Mouse (Mus musculus): ENCODE data around the gene Cog2. TPM values are rescaled to one million over a fixed set of nuclear protein-coding genes. Genes with fewer than 3 reads are reported as not detected.

The Cog2 gene
- total RNA-seq (2021), result 10 to 100 TPM; 13.5 to 18.1 TPM
- long read RNA-seq, experiment 1, transcript Cog2-201 (18 exons, 2,825 nt), result major isoform, 14 of 34 reads
- long read RNA-seq, experiment 1, partial matches to known transcripts, result 20 of 34 reads
- long read RNA-seq, experiment 1, other reads (novel, unspliced or antisense), result 0 of 34 reads
- long read RNA-seq, experiment 2, transcript Cog2-201 (18 exons, 2,825 nt), result major isoform, 12 of 34 reads
- long read RNA-seq, experiment 2, partial matches to known transcripts, result 20 of 34 reads
- long read RNA-seq, experiment 2, other reads (novel, unspliced or antisense), result 2 of 34 reads

DNA sequence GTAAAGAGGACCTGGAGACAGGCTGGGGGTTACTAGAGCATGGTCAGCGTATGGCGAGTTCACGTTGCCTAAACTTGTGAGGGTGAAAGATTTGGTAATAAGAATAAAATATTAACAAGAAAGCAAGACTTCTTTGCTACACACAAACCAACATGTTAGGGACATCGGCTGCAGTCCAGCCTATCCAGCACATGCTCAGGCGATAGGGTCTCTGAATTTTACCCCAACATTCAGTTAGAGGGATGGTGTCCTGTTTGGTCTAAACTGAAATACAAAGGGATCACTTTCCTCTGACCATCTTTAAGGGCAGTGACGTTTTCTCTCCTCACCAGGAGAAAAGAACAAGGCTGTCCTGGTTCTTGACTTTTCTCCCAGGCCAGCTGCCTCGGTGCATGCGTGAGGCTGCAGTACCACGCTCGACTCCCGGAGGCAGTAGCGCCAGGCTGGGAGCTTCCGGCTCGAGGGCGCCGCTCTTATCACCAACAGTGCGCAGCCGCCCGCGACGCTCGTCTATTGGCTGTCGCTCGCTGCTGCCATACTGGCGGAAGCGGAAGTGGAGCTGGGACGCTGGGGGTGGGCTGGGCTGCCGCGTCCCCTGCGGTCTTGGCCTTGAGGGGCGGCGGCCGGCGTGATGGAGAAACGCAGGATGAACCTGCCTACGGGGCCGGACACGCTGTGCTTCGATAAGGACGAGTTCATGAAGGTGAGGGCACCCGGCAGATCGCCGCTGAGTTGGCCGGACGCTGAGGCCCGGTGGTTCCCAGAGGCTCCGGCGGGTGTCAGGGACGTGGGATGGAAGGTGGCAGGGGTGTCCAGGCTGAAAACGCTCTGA is at the start of gene Cog2:
Cog2 (plus strand) TSS at position 519 of the 832 bp plus-strand sequence.
- peak; percentile 82 to 86 for DNase-seq
- intact Hi-C loops (cut with DNase I), result loop anchor here (5.0 kb wide), 1 partner anchor 52 kb away; no protein-coding TSS in a partner anchor

DNA sequence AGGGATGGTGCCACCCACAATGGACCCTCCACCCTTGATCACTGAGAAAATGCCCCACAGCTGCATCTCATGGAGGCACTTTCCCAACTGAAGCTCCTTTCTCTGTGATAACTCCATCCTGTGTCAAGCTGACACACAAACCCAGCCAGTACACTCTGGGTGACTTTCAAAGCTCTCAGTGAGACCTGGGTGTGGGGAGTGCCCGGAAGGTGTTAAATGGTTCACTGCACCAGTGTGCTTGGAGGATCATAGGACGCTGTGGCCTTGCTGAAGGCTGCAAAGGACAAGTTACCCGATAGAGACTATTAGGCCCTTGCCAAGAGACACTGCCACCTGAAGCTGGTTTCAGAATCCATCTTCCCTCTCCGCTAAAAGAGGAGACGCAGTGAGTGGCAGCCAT is 44.9 kb upstream of the Cog2 start:
- intact Hi-C loops (cut with DNase I), result no loop called here
- no peak for DNase-seq

DNA sequence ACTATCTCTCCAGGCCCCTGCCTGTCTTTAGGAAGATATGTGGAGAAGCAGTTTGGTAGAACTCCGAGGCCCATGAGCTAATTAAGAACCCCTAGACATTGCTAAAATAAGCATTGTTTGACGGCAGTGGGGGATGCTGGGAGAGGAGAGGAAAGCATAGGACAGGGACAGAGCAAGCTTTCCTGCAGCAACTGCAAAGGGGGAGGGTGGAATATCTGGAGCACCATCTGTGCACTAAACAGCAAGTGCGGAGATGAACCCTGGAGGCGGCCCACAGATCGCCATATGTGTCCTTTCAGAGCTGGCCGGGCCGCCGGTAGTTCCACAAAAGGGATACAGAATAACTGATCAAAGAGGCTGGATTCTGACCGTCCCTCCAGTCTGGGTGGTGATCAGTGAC is 43.9 kb upstream of the Cog2 start:
- intact Hi-C loops (cut with DNase I), result no loop called here
- no peak for DNase-seq

DNA sequence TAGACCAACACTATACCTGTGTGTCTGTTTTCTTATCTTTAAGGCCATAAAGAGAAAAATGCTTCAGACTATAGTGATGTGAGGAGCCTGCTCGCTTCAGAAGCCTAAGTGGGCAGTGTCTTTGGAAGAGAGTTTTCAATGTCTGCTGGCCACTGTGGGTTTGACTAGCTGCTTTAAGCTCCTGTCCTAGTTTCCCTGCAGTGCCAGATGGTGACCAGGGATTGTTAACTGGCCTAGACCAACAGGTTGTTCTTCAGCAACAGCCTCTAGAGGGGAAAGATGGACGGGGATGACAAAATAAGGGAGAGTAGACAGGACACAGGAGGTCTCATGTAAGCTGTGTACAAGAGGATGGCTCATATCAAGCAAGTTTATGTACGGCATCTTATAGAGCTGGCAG is 41.3 kb upstream of the Cog2 start:
- intact Hi-C loops (cut with DNase I), result no loop called here
- DNase-seq, result no peak

DNA sequence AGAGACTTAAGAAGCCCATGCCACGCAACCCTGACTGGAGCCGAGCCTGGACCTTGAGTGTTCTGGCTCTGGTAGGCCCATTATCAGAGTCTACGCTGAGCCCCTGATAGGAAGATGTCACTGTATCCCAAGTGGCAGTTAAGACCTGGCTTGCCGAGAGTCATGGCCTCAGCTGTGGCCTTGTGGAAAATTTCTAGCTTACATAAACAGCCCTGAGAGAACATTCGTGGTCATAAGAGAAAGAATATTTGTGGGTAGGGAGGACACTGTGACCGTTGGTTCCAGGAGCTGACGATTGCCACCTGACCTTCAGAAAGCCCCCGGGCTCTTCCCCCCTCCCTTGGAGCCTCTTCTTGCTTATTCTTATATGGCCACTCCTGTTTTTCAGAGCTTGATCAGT is 40.2 kb upstream of the Cog2 start:
- intact Hi-C loops (cut with DNase I), result no loop called here
- no peak for DNase-seq

DNA sequence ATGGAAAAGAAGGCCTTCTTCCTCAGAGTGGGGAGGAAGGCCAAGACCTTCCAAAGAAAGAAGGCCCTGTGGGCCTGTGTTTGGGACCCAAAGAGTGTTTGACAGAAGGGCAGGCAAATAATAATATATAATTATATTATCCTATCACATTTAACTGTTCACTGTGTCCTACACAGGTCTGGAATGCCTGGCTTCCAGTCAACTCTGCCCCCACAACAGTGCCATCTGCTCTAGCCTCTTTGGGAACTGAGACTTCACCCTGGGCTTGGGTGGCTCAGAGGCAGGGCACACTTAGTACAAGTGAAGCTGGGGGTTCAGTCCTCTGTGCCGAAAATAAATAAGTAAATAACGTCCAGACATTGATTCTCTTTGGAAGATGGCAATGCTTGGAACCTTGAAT is 37.8 kb upstream of the Cog2 start:
- DNase-seq, result no peak
- intact Hi-C loops (cut with DNase I), result no loop called here

DNA sequence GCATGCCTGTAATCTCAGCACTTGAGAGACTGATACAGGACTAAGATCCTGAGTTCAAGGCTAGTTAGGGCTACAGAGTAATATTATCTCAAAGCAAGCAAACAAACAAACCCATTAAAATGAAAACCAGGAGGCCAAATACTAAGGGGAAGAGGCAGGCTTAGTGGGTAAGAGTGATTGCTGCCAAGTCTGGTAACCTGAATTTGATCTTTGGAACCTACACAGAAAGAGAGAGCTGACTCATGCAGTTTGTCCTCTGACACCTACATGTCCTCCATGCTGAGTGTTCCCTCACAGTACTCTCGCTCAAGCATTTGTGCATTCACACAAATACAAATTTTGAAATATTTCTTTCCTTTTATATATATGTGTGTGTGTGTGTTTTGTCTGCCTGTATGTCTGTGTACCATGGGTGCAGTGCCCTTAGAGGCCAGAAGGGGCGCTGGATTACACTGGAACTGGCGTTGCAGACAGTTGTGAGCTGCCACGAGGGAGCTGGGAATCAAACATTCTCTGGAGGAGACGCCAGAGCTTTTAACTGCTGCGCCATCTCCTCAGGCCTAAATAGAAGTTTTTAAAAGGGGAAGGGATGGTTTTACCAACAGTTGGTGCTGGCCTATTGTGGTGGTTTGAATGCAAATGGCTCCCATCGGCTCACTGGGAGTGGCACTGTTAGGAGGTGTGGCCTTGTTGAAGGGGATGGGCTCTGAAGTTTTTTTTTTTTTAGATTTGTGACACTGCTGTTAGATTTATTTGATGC is 37.0 kb upstream of the Cog2 start:
- intact Hi-C loops (cut with DNase I), result no loop called here
- DNase-seq, result no peak

DNA sequence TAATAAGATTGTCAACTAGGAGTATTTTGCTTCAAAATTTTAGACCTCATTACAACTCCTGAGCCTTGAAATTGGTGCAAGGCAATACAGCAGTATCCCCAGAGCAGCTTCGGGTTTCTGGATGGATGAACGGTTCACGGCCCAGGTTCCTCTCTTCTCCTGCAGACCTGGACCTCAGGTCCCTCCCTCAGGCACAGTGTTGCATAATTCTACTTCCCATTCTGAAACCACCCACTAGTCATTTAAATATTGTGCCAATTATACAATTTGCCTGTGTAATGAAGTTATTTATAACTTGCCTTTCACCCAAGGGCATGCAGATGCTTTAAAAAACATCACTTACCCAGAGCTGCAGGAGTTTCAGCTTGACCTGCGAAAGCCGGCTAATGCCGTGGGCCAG is 31.3 kb upstream of the Cog2 start:
- intact Hi-C loops (cut with DNase I), result no loop called here
- no peak for DNase-seq

DNA sequence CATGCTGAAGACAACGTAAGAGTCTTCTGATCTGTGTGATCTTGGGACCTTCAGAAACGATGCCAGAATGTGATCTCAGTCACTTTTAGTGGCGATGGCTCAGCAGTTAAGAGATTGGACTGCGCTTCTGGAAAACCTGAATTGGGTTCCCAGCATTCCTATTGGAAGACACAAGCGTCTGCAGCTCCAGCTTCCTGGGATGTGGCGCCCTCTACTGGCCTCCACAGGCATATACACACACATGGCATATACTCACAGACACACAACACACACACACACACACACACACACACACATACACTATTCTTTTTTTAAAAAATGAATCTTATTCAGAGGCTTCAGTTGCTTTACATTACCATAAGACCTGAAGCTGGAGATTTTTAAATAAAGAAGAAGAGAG is 30.8 kb upstream of the Cog2 start:
- DNase-seq, result no peak
- intact Hi-C loops (cut with DNase I), result no loop called here

DNA sequence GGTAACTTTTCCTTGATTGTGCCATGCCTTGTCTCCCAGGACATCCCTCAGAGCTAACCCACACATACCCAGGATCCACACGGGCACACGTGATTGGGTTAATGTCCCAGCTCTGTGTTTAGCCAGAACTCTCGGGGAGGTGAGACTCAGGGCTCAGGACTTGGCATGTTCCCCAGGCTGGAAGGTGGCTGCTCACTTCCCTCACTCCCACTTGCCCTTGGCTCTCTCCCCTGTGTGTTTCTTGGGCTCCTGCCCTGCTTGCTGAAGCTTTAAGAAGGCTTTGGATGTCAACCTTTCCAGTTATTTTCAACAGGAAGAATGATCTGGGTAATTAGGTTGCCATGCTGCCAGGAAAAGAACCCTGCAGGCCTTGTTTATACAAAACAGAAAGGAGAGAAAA is 26.2 kb upstream of the Cog2 start:
- intact Hi-C loops (cut with DNase I), result no loop called here
- no peak for DNase-seq

DNA sequence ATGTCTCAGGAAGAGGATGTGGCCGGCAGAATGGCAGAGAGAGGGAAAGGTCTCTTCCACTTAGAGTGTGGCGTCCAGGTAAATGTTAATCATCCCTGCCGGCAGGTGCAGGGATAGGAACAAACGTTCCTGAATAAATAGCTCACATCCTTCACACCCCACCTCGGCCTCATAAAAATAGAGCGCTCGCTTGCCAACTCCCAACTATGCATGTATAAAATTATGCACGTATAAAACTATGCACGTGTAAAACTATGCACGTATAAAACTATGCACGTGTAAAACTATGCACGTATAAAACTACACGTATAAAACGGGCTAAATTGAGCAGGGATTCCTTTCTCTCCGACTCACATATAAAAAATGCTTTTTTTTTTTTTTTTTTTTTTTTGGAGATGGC is 25.6 kb upstream of the Cog2 start:
- no peak for DNase-seq
- intact Hi-C loops (cut with DNase I), result no loop called here

DNA sequence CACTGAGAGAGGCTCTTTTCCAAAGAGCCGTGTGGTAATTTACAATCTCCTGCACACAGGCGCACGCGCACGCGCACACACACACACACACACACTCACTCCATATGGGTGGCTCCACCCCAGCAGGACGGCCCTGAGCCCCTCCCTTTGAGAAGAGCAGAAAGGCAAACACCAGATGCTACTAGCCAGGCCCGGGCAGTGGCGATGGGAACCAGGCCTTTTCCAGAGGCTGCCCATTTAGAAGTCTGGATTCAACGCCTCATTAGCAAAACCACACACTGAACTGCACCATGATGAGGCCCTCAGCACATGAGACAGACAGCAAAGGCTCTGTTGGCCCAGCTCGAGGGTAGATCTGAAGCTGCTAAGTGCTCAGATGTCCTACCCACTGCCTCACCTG is 24.9 kb upstream of the Cog2 start:
- intact Hi-C loops (cut with DNase I), result no loop called here
- DNase-seq, result no peak

DNA sequence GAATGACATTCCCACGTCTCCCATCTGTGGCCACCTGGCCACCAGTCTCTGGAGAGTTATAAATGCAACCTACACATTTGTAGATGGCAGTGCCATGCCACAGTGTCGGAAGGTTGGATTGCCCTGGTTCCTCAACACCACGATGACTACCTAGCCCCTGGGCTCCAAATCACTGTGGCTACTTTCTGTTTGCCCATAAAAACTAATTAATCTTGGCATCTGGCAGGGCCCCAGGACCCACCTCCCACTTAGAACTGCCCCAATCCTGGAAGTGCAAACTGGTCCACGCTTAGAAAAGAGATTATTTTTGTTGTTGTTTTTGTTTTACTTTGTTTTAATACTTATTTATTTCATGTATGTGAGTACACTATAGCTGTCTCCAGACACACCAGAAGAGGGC is 24.3 kb upstream of the Cog2 start:
- intact Hi-C loops (cut with DNase I), result no loop called here

DNA sequence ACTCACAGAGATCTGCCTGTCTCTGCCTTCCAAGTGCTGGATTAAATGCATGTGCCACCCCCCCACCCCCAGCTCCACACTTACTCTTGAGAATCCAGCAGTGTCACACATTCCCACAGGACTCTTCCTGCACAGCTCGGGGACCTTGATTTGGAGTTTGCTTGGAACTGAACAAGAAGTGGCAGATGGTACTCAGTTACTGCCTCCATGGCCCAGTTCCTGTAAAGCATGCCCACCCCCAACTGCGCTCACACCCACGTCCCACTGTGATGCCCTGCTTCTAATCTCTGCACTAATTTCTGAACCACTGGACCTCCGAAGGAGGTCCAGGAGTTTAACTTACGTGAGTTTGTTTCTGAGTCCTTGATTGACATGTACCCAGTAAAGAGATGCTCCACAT is 23.7 kb upstream of the Cog2 start:
- DNase-seq, result no peak
- intact Hi-C loops (cut with DNase I), result no loop called here

More for the DNA sequence above, 24.3 kb upstream of the Cog2 start:
- no peak for DNase-seq

DNA sequence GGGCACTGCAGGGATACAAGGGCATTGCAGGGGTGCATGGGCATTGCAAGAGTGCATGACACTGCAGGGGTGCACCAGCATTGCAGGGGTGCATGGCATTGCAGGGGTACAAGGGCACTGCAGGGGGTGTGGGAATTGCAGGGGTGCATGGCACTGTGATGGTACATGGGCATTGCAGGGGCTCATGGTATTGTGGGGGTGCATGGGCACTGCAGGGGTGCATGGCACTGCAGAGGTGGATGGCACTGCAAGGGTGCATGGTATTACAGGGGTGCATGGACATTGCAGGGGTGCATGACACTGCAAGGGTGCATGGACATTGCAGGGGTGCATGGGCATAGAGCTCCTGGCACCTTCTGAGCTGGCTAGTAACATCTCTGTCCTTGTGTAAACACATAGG is 22.2 kb upstream of the Cog2 start:
- intact Hi-C loops (cut with DNase I), result no loop called here
- no peak for DNase-seq

DNA sequence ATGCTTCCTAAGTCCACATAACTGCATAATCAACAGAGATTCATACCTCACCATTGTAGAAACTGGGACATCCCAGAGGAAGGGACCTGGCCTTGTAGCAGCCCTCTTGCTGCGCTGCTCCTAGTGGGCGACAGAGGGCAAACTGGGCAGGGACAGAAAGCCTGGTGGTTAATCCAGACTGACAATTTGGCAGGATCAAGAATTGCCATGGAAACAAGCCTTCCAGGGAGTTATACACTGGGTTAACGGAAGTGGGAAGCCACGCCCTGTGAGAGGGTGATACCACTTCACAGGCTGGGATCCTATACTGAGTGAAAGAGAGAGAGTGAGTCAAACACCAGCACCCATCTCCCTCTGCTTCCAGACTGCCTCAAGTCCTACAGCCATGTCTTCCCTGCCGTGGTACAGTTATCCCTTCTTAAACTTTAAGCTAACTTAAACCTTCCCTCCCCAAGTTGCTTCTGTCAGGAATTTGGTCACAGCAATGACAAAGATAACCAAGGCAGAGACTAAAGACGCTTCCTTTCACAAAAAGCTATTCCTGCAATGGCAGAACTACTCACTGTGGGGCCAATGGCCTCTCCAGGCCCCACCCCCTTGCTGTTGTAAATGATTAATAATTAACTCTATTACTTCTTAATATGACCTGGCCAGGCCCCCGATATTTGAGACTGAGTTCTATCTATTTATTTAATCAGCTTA is 21.2 kb upstream of the Cog2 start:
- intact Hi-C loops (cut with DNase I), result no loop called here
- no peak for DNase-seq

DNA sequence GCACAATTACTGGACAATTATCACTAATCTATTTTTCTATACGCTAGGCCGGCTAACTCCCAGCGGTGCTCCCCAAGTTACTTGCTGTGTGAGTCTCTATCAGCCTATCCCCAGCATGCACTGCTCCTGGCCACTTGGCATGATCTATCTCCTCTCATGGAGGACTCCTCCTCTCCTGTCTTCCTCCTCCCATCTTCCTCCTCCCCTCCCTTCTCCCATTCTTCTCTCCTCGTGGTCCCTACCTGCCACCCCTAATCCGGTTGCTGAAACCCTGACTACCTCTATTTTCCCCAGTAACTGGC is 20.7 kb upstream of the Cog2 start:
- intact Hi-C loops (cut with DNase I), result no loop called here
- DNase-seq, result no peak

DNA sequence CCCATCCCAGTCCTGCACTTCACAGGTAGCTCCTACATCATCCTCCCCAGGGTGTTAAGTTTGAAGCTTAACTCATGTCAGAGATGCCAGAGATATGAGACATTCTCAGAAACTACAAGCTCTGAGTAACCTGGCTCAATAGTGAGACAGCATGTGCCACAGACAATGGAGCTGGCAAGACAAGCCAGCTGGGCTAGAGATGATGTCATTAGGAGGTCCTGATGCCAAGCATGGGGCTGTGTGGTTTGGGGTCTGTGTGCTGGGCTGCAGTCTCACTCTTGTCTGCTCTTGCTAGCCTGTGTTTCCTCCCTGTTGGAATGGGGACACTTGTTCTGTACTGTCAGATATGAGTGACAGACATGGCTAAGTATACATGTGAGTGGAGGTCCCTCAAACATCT is 14.9 kb upstream of the Cog2 start:
- DNase-seq, result no peak
- intact Hi-C loops (cut with DNase I), result no loop called here

DNA sequence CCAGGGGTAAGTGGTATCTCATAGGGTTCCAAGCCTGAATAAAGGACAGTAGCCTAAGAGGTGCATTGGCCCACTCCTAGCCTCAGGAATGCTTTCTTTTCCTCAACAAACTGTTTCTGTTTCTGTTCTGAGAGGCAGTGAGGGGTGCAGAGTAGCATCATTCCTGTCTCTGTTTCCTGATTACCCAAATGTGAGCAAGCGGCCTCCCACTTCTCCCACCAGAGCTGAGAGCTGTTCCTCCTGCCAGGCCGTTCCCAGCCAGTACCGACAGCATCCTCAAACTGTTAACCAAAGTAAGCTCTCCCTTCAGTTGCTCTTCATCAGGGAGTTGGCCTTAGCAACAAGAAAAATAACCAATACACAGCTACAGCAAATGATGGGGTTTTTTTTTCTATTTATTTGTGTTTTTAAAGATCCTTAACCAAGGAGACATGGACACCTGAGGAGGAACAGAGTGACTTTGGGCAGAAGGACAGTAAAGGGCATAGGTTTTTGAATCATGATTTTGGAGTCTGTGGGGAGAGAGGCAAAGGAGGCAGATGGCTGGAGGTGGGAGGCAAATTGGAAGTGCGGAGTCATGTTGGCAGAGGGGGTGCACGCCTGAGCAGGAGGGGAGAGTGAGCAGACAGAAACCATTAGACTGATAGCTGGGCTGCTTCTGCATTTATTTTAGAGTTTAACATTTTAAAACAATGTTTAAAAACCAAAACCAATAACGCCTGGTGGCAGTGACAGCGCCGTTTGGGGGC is 12.8 kb upstream of the Cog2 start:
- intact Hi-C loops (cut with DNase I), result no loop called here
- DNase-seq, result no peak

DNA sequence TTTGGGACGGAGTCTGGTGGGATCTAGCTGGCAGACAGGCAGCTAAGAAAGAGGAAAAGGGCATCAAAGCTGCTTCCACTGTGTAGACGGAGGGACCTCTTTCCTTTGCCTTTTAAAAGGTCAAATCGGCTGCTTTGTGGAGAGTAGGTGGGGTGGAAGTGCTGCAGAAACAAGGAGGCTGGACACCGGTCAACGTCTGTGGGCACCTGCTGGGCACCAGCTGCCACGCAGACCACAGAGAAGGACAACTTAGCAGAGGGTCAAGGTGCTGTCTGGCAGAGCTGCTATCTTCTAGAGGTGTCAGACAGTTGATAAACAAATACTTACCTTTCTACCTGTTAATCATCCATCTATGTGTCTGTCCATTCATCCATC is 12.3 kb upstream of the Cog2 start:
- no peak for DNase-seq
- intact Hi-C loops (cut with DNase I), result no loop called here

Data from gastrocnemius, postnatal 36 days (tissue).